16 mouse cellular contexts compared by ENCODE assay signal in the genomic region with DNA sequence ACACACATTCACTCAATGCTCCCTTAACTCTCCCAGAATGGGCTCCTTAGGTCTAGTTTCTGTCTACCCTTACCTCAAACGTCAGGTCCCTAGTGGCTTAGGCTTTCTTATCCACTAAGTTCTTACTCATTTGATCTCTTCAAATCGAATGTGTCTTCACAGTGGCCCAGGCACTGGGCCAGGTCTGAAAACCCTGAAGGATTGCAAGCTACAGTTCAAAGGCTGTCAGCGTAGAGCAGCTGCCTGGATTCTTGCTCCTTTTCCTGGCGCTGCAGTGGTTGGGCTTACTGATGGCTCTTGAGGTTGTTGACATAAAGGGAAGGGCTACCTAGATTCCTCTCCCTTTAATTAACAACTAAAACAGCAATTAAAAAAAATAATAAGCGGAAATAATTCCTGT.
DNase-seq lines count a peak whose midpoint lies in the region; ATAC-seq and TF ChIP-seq lines count a peak whose summit lies in the region.
"Had no signal": no experiment of that assay in that cellular context is flagged by ENCODE, and none has a peak within 500 bp of the region (broad histone marks: within the 10 kb centered on the region; RNA-seq: fewer than 3 reads in every experiment).

No protein-coding gene starts in this region.

- H3K27ac ChIP-seq in heart, embryonic 12.5 days (ENCODE audit: poor library complexity, severe bottlenecking), result peak overlapping the region; percentile 30; the same call in 1 of the 2 replicates
- H3K27ac ChIP-seq in liver, embryonic 13.5 days, result no peak overlapping the region
- no peak overlapping the region for H3K27ac ChIP-seq in liver, postnatal 0 days (ENCODE audit: low read depth)
- H3K27ac ChIP-seq: embryonic facial prominence, embryonic 13.5 days; gastrocnemius, adult 2 months; kidney, embryonic 15.5 days; macrophage; midbrain, embryonic 15.5 days; neural tube, embryonic 12.5 days had no signal

- no peak overlapping the region for H3K4me3 ChIP-seq in heart, embryonic 12.5 days
- H3K4me3 ChIP-seq in liver, embryonic 13.5 days (replicated peaks), result no peak overlapping the region
- H3K4me3 ChIP-seq in liver, postnatal 0 days (ENCODE audit: low read depth, low read length), result no peak overlapping the region
- H3K4me3 ChIP-seq: embryonic facial prominence, embryonic 13.5 days; gastrocnemius, adult 2 months; kidney, embryonic 15.5 days; midbrain, embryonic 15.5 days; neural tube, embryonic 12.5 days had no signal

- H3K9me3 ChIP-seq in heart, embryonic 12.5 days (replicated peaks), result no peaks in the 10 kb centered on the region
- H3K9me3 ChIP-seq in liver, embryonic 13.5 days (replicated peaks), result no peaks in the 10 kb centered on the region
- H3K9me3 ChIP-seq in liver, postnatal 0 days (ENCODE audit: low read length), result no peaks in the 10 kb centered on the region
- H3K9me3 ChIP-seq: embryonic facial prominence, embryonic 13.5 days; kidney, embryonic 15.5 days; midbrain, embryonic 15.5 days; neural tube, embryonic 12.5 days had no signal

- TF ChIP-seq EP300 in liver, postnatal 0 days (IDR thresholded peaks at IDR 0.05; ENCODE audit: low read depth), result no peak

- no peak for DNase-seq in heart, postnatal 25 days (ENCODE audit: low spot score)
- DNase-seq in liver, embryonic 13.5 days, result no peak
- no peak for DNase-seq in liver, postnatal 0 days
- DNase-seq in adrenal gland, postnatal 25 days, result peak; percentile 39
- peak; percentile 25 for DNase-seq in lung, postnatal 10 days
- DNase-seq in spleen, postnatal 4 days (ENCODE audit: low spot score in 2 of 2), result no peak
- DNase-seq in right cerebral cortex, postnatal 14 days, result no peak
- DNase-seq: cerebellum, postnatal 36 days; gastrocnemius, adult 2 months; thymus, postnatal 36 days had no signal

- no peaks in the 10 kb centered on the region; the same call in 1 of the 2 replicates for H3K4me1 ChIP-seq in heart, embryonic 12.5 days (replicated peaks)
- H3K4me1 ChIP-seq in liver, embryonic 13.5 days (replicated peaks), result no peaks in the 10 kb centered on the region; the same call in 1 of the 2 replicates
- H3K4me1 ChIP-seq in liver, postnatal 0 days (ENCODE audit: insufficient read depth), result no peaks in the 10 kb centered on the region
- H3K4me1 ChIP-seq: embryonic facial prominence, embryonic 13.5 days; kidney, embryonic 15.5 days; midbrain, embryonic 15.5 days; neural tube, embryonic 12.5 days had no signal

- TF ChIP-seq CTCF in liver, postnatal 0 days (IDR thresholded peaks at IDR 0.05; ENCODE audit: low read depth), result no peak

- ATAC-seq in heart, embryonic 12.5 days (ENCODE audit: insufficient number of reproducible peaks, low FRiP score), result no peak
- peak; percentile 34; the same call in 1 of the 2 replicates for ATAC-seq in liver, embryonic 13.5 days (ENCODE audit: low read depth)
- no peak for ATAC-seq in liver, postnatal 0 days
- ATAC-seq: midbrain, embryonic 15.5 days had no signal

- 32% methylated on average over 5 of the region's 5 CpGs for WGBS in heart, embryonic 12.5 days
- 52% methylated on average over 5 of the region's 5 CpGs for WGBS in liver, embryonic 13.5 days (ENCODE audit: insufficient replicate concordance)
- WGBS in liver, postnatal 0 days (ENCODE audit: insufficient replicate concordance), result 68% methylated on average over 5 of the region's 5 CpGs

- no peaks in the 10 kb centered on the region for H3K36me3 ChIP-seq in heart, embryonic 12.5 days
- H3K36me3 ChIP-seq in liver, embryonic 13.5 days, result no peaks in the 10 kb centered on the region
- H3K36me3 ChIP-seq in liver, postnatal 0 days (replicated peaks; ENCODE audit: insufficient read depth, low read length), result no peaks in the 10 kb centered on the region
- H3K36me3 ChIP-seq: embryonic facial prominence, embryonic 13.5 days; kidney, embryonic 15.5 days; midbrain, embryonic 15.5 days; neural tube, embryonic 12.5 days had no signal

- intact Hi-C loops in heart, postnatal 25 days (cut with DNase I), result no loop called here

- H3K4me2 ChIP-seq in heart, embryonic 12.5 days, result no peak overlapping the region
- no peak overlapping the region for H3K4me2 ChIP-seq in liver, embryonic 13.5 days
- no peak overlapping the region for H3K4me2 ChIP-seq in liver, postnatal 0 days (ENCODE audit: low read depth, low read length)
- H3K4me2 ChIP-seq: embryonic facial prominence, embryonic 13.5 days; kidney, embryonic 15.5 days; midbrain, embryonic 15.5 days; neural tube, embryonic 12.5 days had no signal

- H3K27me3 ChIP-seq in heart, embryonic 12.5 days (replicated peaks), result no peaks in the 10 kb centered on the region
- H3K27me3 ChIP-seq in liver, embryonic 13.5 days, result no peaks in the 10 kb centered on the region
- H3K27me3 ChIP-seq in liver, postnatal 0 days (ENCODE audit: insufficient read depth, low read length), result no peaks in the 10 kb centered on the region
- H3K27me3 ChIP-seq: embryonic facial prominence, embryonic 13.5 days; kidney, embryonic 15.5 days; midbrain, embryonic 15.5 days; neural tube, embryonic 12.5 days had no signal

- H3K9ac ChIP-seq in heart, embryonic 12.5 days, result no peak overlapping the region
- no peak overlapping the region for H3K9ac ChIP-seq in liver, embryonic 13.5 days
- H3K9ac ChIP-seq in liver, postnatal 0 days (replicated peaks), result no peak overlapping the region
- H3K9ac ChIP-seq: embryonic facial prominence, embryonic 13.5 days; kidney, embryonic 15.5 days; midbrain, embryonic 15.5 days; neural tube, embryonic 12.5 days had no signal

Comparison
In these comparisons a context has a peak if more than half of its experiments do, and no peak if none do; other contexts are left out.
1. DNase-seq: peak in adrenal gland, postnatal 25 days (single experiment) and lung, postnatal 10 days (single experiment); none in heart, postnatal 25 days (single experiment), liver, embryonic 13.5 days (single experiment), liver, postnatal 0 days (single experiment), spleen, postnatal 4 days (0 of 2) and right cerebral cortex, postnatal 14 days (single experiment).